Mouse (Mus musculus): Measurements from ENCODE around the gene Parp8. TPM values are rescaled to one million over a fixed set of nuclear protein-coding genes. Genes with fewer than 3 reads are reported as not detected.
"Not testable (repeated sequence)": the region's sequence is repeated elsewhere in the genome, so short reads cannot be mapped to it uniquely, and the experiment has no call there.

Gene Parp8
- polyA plus RNA-seq, 1 experiment = 22.4 TPM

GRCm38 (mm10) chr13:116949056-116949455 is 76.3 kb downstream of the Parp8 start:
- no peak overlapping the region for H3K4me3 ChIP-seq (ENCODE audit: insufficient read depth, low read length)

GRCm38 (mm10) chr13:116948299-116948659 is 77.1 kb downstream of the Parp8 start:
- TF ChIP-seq CTCF (IDR thresholded peaks at IDR 0.05; ENCODE audit: extremely low read depth, insufficient read depth, low read length) = no peak
- TF ChIP-seq POLR2A (IDR thresholded peaks at IDR 0.05; ENCODE audit: extremely low read depth, insufficient read depth, low read length) = no peak
- H3K27ac ChIP-seq (ENCODE audit: insufficient read depth, low read length) = no peak overlapping the region
- no peaks in the 10 kb centered on the region; the same call in 1 of the 2 replicates for H3K4me1 ChIP-seq (ENCODE audit: control insufficient read depth, insufficient read depth, low read length)
- no peak overlapping the region for H3K4me3 ChIP-seq (ENCODE audit: insufficient read depth, low read length)

More at GRCm38 (mm10) chr13:116949056-116949455, 76.3 kb downstream of the Parp8 start:
- peaks cover 1% of the 10 kb centered on the region; the same call in 1 of the 2 replicates for H3K4me1 ChIP-seq (ENCODE audit: control insufficient read depth, insufficient read depth, low read length)
- H3K27ac ChIP-seq (ENCODE audit: insufficient read depth, low read length) = no peak overlapping the region
- no peak for TF ChIP-seq CTCF (IDR thresholded peaks at IDR 0.05; ENCODE audit: extremely low read depth, insufficient read depth, low read length)
- no peak for TF ChIP-seq POLR2A (IDR thresholded peaks at IDR 0.05; ENCODE audit: extremely low read depth, insufficient read depth, low read length)

GRCm38 (mm10) chr13:116947611-116948298 is 77.6 kb downstream of the Parp8 start:
- Histone ChIP-seq H3K27ac (ENCODE audit: insufficient read depth, low read length) (no peak overlapping the region), H3K4me1 (ENCODE audit: control insufficient read depth, insufficient read depth, low read length) (no peaks in the 10 kb centered on the region; the same call in 1 of the 2 replicates), H3K4me3 (ENCODE audit: insufficient read depth, low read length) (no peak overlapping the region)
- TF ChIP-seq POLR2A (IDR thresholded peaks at IDR 0.05; ENCODE audit: extremely low read depth, insufficient read depth, low read length) (no peak), CTCF (IDR thresholded peaks at IDR 0.05; ENCODE audit: extremely low read depth, insufficient read depth, low read length) (no peak)

GRCm38 (mm10) chr13:116946566-116946965 is 78.8 kb downstream of the Parp8 start:
- H3K27ac ChIP-seq (ENCODE audit: insufficient read depth, low read length) = no peak overlapping the region
- H3K4me1 ChIP-seq (ENCODE audit: control insufficient read depth, insufficient read depth, low read length) = no peaks in the 10 kb centered on the region; the same call in 1 of the 2 replicates
- TF ChIP-seq CTCF (IDR thresholded peaks at IDR 0.05; ENCODE audit: extremely low read depth, insufficient read depth, low read length) (no peak), POLR2A (IDR thresholded peaks at IDR 0.05; ENCODE audit: extremely low read depth, insufficient read depth, low read length) (no peak)
- no peak overlapping the region for H3K4me3 ChIP-seq (ENCODE audit: insufficient read depth, low read length)

GRCm38 (mm10) chr13:116941280-116942015 is 83.9 kb downstream of the Parp8 start:
- Histone ChIP-seq H3K27ac (ENCODE audit: insufficient read depth, low read length) (no peak overlapping the region), H3K4me3 (ENCODE audit: insufficient read depth, low read length) (no peak overlapping the region), H3K4me1 (ENCODE audit: control insufficient read depth, insufficient read depth, low read length) (no peaks in the 10 kb centered on the region; the same call in 1 of the 2 replicates)
- no peak for TF ChIP-seq CTCF (IDR thresholded peaks at IDR 0.05; ENCODE audit: extremely low read depth, insufficient read depth, low read length)
- TF ChIP-seq POLR2A (IDR thresholded peaks at IDR 0.05; ENCODE audit: extremely low read depth, insufficient read depth, low read length) = no peak

- H3K4me3 ChIP-seq (ENCODE audit: insufficient read depth, low read length) = no peak overlapping the region
- no peaks in the 10 kb centered on the region; the same call in 1 of the 2 replicates for H3K4me1 ChIP-seq (ENCODE audit: control insufficient read depth, insufficient read depth, low read length)
- TF ChIP-seq POLR2A (IDR thresholded peaks at IDR 0.05; ENCODE audit: extremely low read depth, insufficient read depth, low read length) (no peak), CTCF (IDR thresholded peaks at IDR 0.05; ENCODE audit: extremely low read depth, insufficient read depth, low read length) (no peak)
- H3K27ac ChIP-seq (ENCODE audit: insufficient read depth, low read length) = no peak overlapping the region
Observed at GRCm38 (mm10) chr13:116940761-116941160, 84.6 kb downstream of the Parp8 start.

- not testable (repeated sequence) for H3K27ac ChIP-seq (ENCODE audit: insufficient read depth, low read length); H3K4me1 ChIP-seq (ENCODE audit: control insufficient read depth, insufficient read depth, low read length); H3K4me3 ChIP-seq (ENCODE audit: insufficient read depth, low read length)
Observed at GRCm38 (mm10) chr13:116937019-116937418, 88.3 kb downstream of the Parp8 start.

- Histone ChIP-seq H3K4me1 (ENCODE audit: control insufficient read depth, insufficient read depth, low read length) (no peaks in the 10 kb centered on the region), H3K27ac (ENCODE audit: insufficient read depth, low read length) (no peak overlapping the region), H3K4me3 (ENCODE audit: insufficient read depth, low read length) (no peak overlapping the region)
- no peak for TF ChIP-seq CTCF (IDR thresholded peaks at IDR 0.05; ENCODE audit: extremely low read depth, insufficient read depth, low read length)
- TF ChIP-seq POLR2A (IDR thresholded peaks at IDR 0.05; ENCODE audit: extremely low read depth, insufficient read depth, low read length) = no peak
Observed at GRCm38 (mm10) chr13:116917387-116917930, 107.9 kb downstream of the Parp8 start.

GRCm38 (mm10) chr13:116908284-116908683 is 117.1 kb downstream of the Parp8 start:
- no peak for TF ChIP-seq CTCF (IDR thresholded peaks at IDR 0.05; ENCODE audit: extremely low read depth, insufficient read depth, low read length)
- TF ChIP-seq POLR2A (IDR thresholded peaks at IDR 0.05; ENCODE audit: extremely low read depth, insufficient read depth, low read length) = no peak
- Histone ChIP-seq H3K4me1 (ENCODE audit: control insufficient read depth, insufficient read depth, low read length) (no peaks in the 10 kb centered on the region), H3K27ac (ENCODE audit: insufficient read depth, low read length) (no peak overlapping the region), H3K4me3 (ENCODE audit: insufficient read depth, low read length) (no peak overlapping the region)

- Histone ChIP-seq H3K4me3 (ENCODE audit: insufficient read depth, low read length) (no peak overlapping the region), H3K27ac (ENCODE audit: insufficient read depth, low read length) (no peak overlapping the region), H3K4me1 (ENCODE audit: control insufficient read depth, insufficient read depth, low read length) (no peaks in the 10 kb centered on the region)
- no peak for TF ChIP-seq CTCF (IDR thresholded peaks at IDR 0.05; ENCODE audit: extremely low read depth, insufficient read depth, low read length)
Observed at GRCm38 (mm10) chr13:116903394-116903793, 121.9 kb downstream of the Parp8 start.

Measured in cortical plate, adult 2 months (tissue).